In genomic region chr5:134342503-134343205, GRCm38 (mm10) we compare ENCODE assay signal across 8 mouse cellular contexts. TPM values are rescaled to one million over a fixed set of nuclear protein-coding genes. Genes with fewer than 3 reads are reported as not detected.
A peak's percentile ranks its signal among the peaks of the same experiment; 100 is the strongest.
DNase-seq lines count a peak whose midpoint lies in the region; ATAC-seq lines count a peak whose summit lies in the region.

No protein-coding gene starts in this region.

- no peaks in the 10 kb centered on the region for H3K9me3 ChIP-seq in limb, embryonic 12.5 days
- H3K9me3 ChIP-seq in limb, embryonic 10.5 days (replicated peaks): no peaks in the 10 kb centered on the region
- H3K9me3 ChIP-seq in embryonic facial prominence, embryonic 14.5 days (ENCODE audit: control insufficient read depth, low read length): no peaks in the 10 kb centered on the region

- no peak overlapping the region for H3K9ac ChIP-seq in limb, embryonic 12.5 days (replicated peaks)
- H3K9ac ChIP-seq in embryonic facial prominence, embryonic 14.5 days (ENCODE audit: low read depth, low read length): no peak overlapping the region

- H3K4me1 ChIP-seq in limb, embryonic 12.5 days (replicated peaks): no peaks in the 10 kb centered on the region
- no peaks in the 10 kb centered on the region for H3K4me1 ChIP-seq in limb, embryonic 10.5 days
- no peaks in the 10 kb centered on the region for H3K4me1 ChIP-seq in embryonic facial prominence, embryonic 14.5 days (ENCODE audit: control insufficient read depth, insufficient read depth, low read length)

- 85% methylated on average over 18 of the region's 18 CpGs for WGBS in limb, embryonic 12.5 days
- WGBS in limb, embryonic 10.5 days: 86% methylated on average over 18 of the region's 18 CpGs
- 75% methylated on average over 18 of the region's 18 CpGs for WGBS in embryonic facial prominence, embryonic 14.5 days

- H3K4me2 ChIP-seq in limb, embryonic 12.5 days: no peak overlapping the region
- no peak overlapping the region for H3K4me2 ChIP-seq in embryonic facial prominence, embryonic 14.5 days (ENCODE audit: low read depth, low read length)

- DNase-seq in limb, embryonic 10.5 days (ENCODE audit: low spot score): no peak
- no peak for DNase-seq in embryonic facial prominence, embryonic 14.5 days (ENCODE audit: low spot score)
- peak; percentile 64 for DNase-seq in kidney, postnatal 10 days
- peak; percentile 21 for DNase-seq in skeletal muscle tissue, adult 2 months (ENCODE audit: low read depth, low spot score)
- DNase-seq in ovary, postnatal 36 days (ENCODE audit: low spot score): no peak
- DNase-seq in frontal cortex, postnatal 36 days (ENCODE audit: low spot score in 2 of 2): no peak

- no peak for ATAC-seq in limb, embryonic 12.5 days (ENCODE audit: insufficient number of reproducible peaks, insufficient read depth, low FRiP score, low TSS enrichment, low read depth)
- 0 out of 2 replicates have a peak, but pooled peaks have one; percentile 27 for ATAC-seq in embryonic facial prominence, embryonic 14.5 days (ENCODE audit: low read depth)
- no peak for ATAC-seq in megakaryocyte-erythroid progenitor cell, adult 5-6 weeks (replicated peaks; ENCODE audit: low FRiP score, low TSS enrichment, poor library complexity, severe bottlenecking)

- no peak overlapping the region for H3K4me3 ChIP-seq in limb, embryonic 12.5 days (replicated peaks)
- H3K4me3 ChIP-seq in limb, embryonic 10.5 days: no peak overlapping the region
- H3K4me3 ChIP-seq in embryonic facial prominence, embryonic 14.5 days (ENCODE audit: low read depth, low read length): no peak overlapping the region

- H3K27me3 ChIP-seq in limb, embryonic 12.5 days: no peaks in the 10 kb centered on the region
- H3K27me3 ChIP-seq in limb, embryonic 10.5 days (ENCODE audit: low read depth, poor library complexity, severe bottlenecking): no peaks in the 10 kb centered on the region
- H3K27me3 ChIP-seq in embryonic facial prominence, embryonic 14.5 days (replicated peaks; ENCODE audit: control insufficient read depth, insufficient read depth, low read length): no peaks in the 10 kb centered on the region

- H3K27ac ChIP-seq in limb, embryonic 12.5 days: peak overlapping the region; percentile 35; the same call in 1 of the 2 replicates
- H3K27ac ChIP-seq in limb, embryonic 10.5 days: no peak overlapping the region
- no peak overlapping the region for H3K27ac ChIP-seq in embryonic facial prominence, embryonic 14.5 days (replicated peaks; ENCODE audit: low read depth, low read length)

- H3K36me3 ChIP-seq in limb, embryonic 12.5 days: no peaks in the 10 kb centered on the region
- H3K36me3 ChIP-seq in limb, embryonic 10.5 days: no peaks in the 10 kb centered on the region
- H3K36me3 ChIP-seq in embryonic facial prominence, embryonic 14.5 days (ENCODE audit: control insufficient read depth, insufficient read depth, low read length): no peaks in the 10 kb centered on the region

RNA-seq across cellular contexts. Expression of gene Gtf2i, which starts 28.1 kb away (rescaled TPM):
- polyA plus RNA-seq in limb, embryonic 12.5 days (2016; fragmentation: Nextera tagmentation; extraction: Ambion mirVana): 235 and 236 TPM in 2 replicates
- 180 and 204 TPM in 2 replicates for polyA plus RNA-seq in limb, embryonic 10.5 days (2016; fragmentation: Nextera tagmentation; extraction: Ambion mirVana)
- 141 and 168 TPM in 2 replicates for polyA plus RNA-seq in embryonic facial prominence, embryonic 14.5 days (2014; fragmentation: Nextera tagmentation; extraction: Ambion mirVana)
- total RNA-seq in megakaryocyte-erythroid progenitor cell, adult 5-6 weeks (2014; fragmentation: Nextera tagmentation): 107 and 116 TPM in 2 replicates
- 42.8 and 45.5 TPM in 2 replicates for total RNA-seq in megakaryocyte-erythroid progenitor cell, adult 5-6 weeks (2017)

Comparison
In these comparisons a context has a peak if more than half of its experiments do, and no peak if none do; other contexts are left out.
1. DNase-seq: peak in kidney, postnatal 10 days (single experiment) and skeletal muscle tissue, adult 2 months (single experiment); none in limb, embryonic 10.5 days (single experiment), embryonic facial prominence, embryonic 14.5 days (single experiment), ovary, postnatal 36 days (single experiment) and frontal cortex, postnatal 36 days (0 of 2).